Mouse (Mus musculus): Measurements from ENCODE around the gene 3300002I08Rik.
"Not testable (repeated sequence)": the region's sequence is repeated elsewhere in the genome, so short reads cannot be mapped to it uniquely, and the experiment has no call there.

3300002I08Rik gene

GRCm38 (mm10) chr2:150362113-150362877, at the start of gene 3300002I08Rik:
TSS of gene 3300002I08Rik (minus strand) at chr2:150362765.
- DNase-seq (ENCODE audit: low read depth, low spot score) = peak; percentile 95

GRCm38 (mm10) chr2:150412146-150412545, 49.6 kb upstream of the 3300002I08Rik start:
- DNase-seq (ENCODE audit: low read depth, low spot score) = not testable (repeated sequence)

DNA sequence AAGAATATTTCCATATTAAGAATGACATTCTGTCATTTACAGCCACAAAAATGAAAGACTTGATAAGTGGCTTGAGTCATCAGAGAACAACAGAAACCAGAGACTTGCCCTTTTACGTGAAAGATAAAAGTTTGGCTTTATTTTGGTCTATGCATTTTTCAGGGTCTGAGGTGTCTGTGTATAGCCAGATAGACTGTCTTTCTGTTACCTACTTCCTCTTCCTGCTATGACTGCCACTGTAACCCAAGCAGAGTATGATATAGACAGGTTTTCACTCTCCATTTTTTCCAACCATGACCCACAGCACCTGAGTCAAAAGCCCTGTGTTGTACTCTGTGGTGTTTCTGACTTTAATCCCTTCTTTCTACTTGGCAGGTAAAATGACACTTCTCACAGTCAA, 27.6 kb upstream of the 3300002I08Rik start:
- DNase-seq (ENCODE audit: low read depth, low spot score) = no peak

DNA sequence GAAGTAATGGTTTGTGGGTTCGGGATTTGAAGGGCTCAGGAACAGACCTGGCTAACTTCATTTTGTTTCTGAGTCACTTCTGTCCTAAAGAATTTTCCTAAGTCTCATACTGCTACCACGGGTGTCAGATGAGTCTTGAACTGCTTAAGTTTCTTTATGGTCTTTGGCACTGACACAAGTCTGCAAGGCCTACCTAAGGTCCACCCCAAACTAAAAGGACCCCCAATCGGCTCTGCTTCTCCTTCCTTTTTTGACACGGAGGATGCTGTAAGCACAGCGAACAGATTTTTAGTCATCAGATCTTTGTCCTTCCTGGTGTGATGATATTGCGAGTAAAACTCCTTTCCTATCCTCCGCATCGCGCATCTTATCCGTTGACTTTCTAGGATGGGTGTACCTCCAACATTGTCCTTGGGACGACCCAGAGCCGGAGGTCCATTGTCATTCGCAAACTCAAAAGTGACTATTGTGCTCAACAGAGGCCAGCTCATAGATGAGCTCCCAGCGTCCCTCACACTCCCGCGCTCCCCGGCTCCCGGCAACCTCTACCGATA, 23.1 kb upstream of the 3300002I08Rik start:
- DNase-seq (ENCODE audit: low read depth, low spot score) = not testable (repeated sequence)

DNA sequence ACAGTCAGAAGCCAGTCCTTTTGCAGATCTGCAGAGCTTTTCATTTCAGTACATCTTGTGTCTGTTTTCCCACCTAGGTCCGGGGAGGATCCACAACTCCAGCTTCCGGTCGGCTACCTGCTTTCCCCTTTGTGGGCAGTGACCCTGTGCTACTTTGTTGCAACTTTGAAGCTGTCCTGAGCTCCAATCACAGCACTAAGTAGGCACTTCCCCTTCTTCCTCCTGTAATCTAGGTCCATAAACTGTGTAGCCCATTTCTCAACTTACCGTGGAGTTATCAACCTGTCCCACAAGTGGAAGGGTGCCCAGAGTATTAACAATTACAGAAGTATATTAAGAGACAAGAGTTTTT, 289 bp upstream of the 3300002I08Rik start:
- DNase-seq (ENCODE audit: low read depth, low spot score) = no peak

GRCm38 (mm10) chr2:150357136-150357535, 5.4 kb downstream of the 3300002I08Rik start:
- not testable (repeated sequence) for DNase-seq (ENCODE audit: low read depth, low spot score)

- no peak for DNase-seq (ENCODE audit: low read depth, low spot score)
Observed at GRCm38 (mm10) chr2:150323402-150323801, 39.2 kb downstream of the 3300002I08Rik start, which contains the start of gene Gm10130. TSS of gene Gm10130 (plus strand) at chr2:150323702.

GRCm38 (mm10) chr2:150318973-150319372, 43.6 kb downstream of the 3300002I08Rik start:
- no peak for DNase-seq (ENCODE audit: low read depth, low spot score)

DNA sequence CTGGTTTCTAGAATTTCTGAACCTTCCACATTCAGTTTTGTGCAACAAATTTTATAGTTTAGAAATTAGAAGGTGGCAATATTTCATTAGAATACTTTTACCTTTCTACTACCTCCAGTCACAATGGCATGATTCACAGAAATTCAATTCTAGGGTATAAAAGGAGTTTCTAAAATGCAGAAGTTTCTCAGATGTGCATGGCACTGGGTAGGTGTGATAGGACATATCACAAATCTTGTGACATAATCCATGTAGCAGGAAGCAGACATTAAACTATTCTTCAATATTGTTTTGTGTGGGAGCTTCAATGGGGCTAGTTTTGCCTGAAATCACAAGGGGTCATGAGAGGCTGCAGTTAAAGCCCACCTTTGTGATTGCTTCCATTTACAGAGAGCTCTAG, 46.4 kb downstream of the 3300002I08Rik start:
- no peak for DNase-seq (ENCODE audit: low read depth, low spot score)

GRCm38 (mm10) chr2:150310952-150311884, 51.3 kb downstream of the 3300002I08Rik start:
- peak; percentile 93 for DNase-seq (ENCODE audit: low read depth, low spot score)

DNA sequence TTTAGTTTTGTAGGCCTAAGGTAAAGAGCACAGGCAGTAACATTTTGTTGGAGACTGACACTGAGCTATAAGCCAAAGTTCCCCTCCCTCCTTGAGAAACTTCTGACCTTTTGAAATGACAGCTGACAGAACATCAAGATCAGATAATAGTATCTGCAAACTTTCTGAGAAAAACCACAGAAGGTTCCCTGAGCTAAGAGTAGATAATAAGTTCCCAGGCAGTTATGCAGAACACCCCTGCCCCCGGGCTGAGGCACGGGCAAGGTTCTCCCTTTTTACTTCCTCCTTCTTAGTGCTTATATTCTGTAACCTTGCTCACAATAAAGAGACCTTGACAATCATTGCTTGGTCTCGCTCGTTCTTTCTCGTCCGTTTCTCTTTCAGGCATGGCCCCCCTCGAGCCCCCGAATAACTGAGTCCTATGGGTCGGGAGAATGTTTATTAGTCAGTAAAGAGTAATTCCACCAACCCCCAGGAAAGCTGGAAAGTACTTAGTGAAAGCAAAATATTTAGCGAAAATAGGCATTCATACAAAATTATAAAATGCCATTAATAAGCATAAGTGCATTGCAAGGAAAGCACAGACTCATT, 55.3 kb downstream of the 3300002I08Rik start:
- DNase-seq (ENCODE audit: low read depth, low spot score) = no peak

DNA sequence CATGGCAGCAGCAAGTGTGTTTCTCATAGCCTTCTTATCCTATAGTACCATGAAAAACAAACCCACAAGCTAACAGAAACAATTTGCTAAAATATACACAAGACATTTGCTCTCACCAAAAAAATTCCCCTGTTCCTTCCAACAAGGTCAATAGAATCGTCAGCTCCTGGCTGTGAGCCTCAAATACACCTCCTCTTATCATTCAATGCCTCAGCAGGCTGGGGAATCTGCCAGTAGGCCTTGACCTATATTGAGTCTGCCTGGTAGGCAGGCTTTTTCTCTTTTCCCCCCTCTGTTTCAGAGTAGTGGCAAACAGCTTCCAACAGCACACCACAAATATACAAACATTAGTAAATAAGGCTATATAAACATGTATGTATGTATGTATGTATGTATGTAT, 63.5 kb downstream of the 3300002I08Rik start:
- DNase-seq (ENCODE audit: low read depth, low spot score) = peak; percentile 12

DNA sequence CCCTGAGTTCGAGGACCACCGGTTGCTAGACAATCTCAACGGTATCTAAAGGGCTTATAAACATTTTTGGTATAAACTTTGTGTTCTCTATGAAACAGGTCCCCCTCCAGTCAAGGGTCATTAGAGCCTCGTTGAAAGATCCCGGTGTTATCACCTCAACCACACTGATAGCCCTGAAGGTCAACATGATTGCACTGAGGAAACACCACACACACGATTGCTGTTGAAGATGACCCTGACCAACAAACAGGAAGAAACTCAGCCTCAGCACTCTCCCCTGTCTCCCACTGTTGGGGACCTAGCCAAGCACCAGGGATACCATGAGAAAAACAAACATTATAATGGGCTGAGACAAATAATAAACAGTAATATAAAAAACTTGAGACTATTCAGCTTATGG, 68.9 kb downstream of the 3300002I08Rik start:
- no peak for DNase-seq (ENCODE audit: low read depth, low spot score)

All from brain, adult 2 months (tissue).